Mouse (Mus musculus): ENCODE measurements at regions not wholly inside any gene's neighbourhood (a gene's known extent, or its start where the extent isn't known, plus 50 kb on each side); places are given as distances from the start of the nearest gene placed in this dataset.

DNA sequence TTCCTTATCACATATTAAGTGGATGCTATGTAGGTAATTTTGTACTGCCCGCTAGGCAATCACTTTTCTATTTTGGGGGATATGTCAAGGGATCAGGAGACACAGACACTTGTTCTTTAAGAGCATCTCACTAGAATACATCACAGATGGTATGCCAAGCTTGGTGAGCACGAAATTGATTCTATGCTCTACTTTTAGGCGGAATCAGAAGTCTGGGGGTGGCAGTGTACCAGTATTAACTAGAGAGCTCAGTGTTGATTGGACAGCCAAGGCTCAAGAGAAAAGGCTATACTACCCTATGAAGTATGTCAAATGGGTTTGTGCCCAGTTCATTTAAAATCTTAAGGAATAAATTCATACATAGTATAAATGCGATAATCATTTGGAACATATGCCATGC, 84.0 kb downstream of the Neurod6 start:
- TF ChIP-seq POLR2A (IDR thresholded peaks at IDR 0.05; ENCODE audit: low read depth, low read length) (no peak), CTCF (conservative IDR thresholded peaks at IDR 0.05; ENCODE audit: insufficient read depth, insufficient read length, low read depth, low read length) (no peak)
